ENCODE assay signal across 7 mouse cellular contexts in genomic region chr9:122294242-122294881, GRCm38 (mm10). TPM values are rescaled to one million over a fixed set of nuclear protein-coding genes. Genes with fewer than 3 reads are reported as not detected.
DNase-seq lines count a peak whose midpoint lies in the region; ATAC-seq and TF ChIP-seq lines count a peak whose summit lies in the region.

Gene Ano10 (minus strand): TSS chr9:122294423.

- peak within 1 kb of the TSS; percentile 86 for H3K4me3 ChIP-seq in embryonic facial prominence, embryonic 10.5 days
- peak within 1 kb of the TSS; percentile 89 for H3K4me3 ChIP-seq in intestine, postnatal 0 days (ENCODE audit: low read depth, low read length)
- H3K4me3 ChIP-seq in midbrain, embryonic 12.5 days = peak within 1 kb of the TSS; percentile 79
- H3K4me3 ChIP-seq in small intestine, adult 2 months (ENCODE audit: low read depth, low read length) = peak within 1 kb of the TSS; percentile 90

- no peaks in the 10 kb centered on the region for H3K36me3 ChIP-seq in embryonic facial prominence, embryonic 10.5 days (replicated peaks)
- H3K36me3 ChIP-seq in intestine, postnatal 0 days (ENCODE audit: control insufficient read depth, insufficient read depth) = no peaks in the 10 kb centered on the region; the same call in 1 of the 2 replicates
- no peaks in the 10 kb centered on the region for H3K36me3 ChIP-seq in midbrain, embryonic 12.5 days
- H3K36me3 ChIP-seq in small intestine, adult 2 months (ENCODE audit: control insufficient read depth, insufficient read depth, low read length) = no peaks in the 10 kb centered on the region

- intact Hi-C loops in left cerebral cortex, postnatal 4 days (cut with DNase I) = no loop called here

- no peaks in the 10 kb centered on the region for H3K9me3 ChIP-seq in embryonic facial prominence, embryonic 10.5 days
- H3K9me3 ChIP-seq in intestine, postnatal 0 days (ENCODE audit: control insufficient read depth) = no peaks in the 10 kb centered on the region
- no peaks in the 10 kb centered on the region for H3K9me3 ChIP-seq in midbrain, embryonic 12.5 days

- peak; percentile 80 for TF ChIP-seq POLR2A in small intestine, adult 2 months (IDR thresholded peaks at IDR 0.05; ENCODE audit: low read depth, low read length)

- peak within 1 kb of the TSS; percentile 90 for H3K27ac ChIP-seq in embryonic facial prominence, embryonic 10.5 days (replicated peaks)
- peak within 1 kb of the TSS; percentile 82 for H3K27ac ChIP-seq in intestine, postnatal 0 days (ENCODE audit: low read depth, low read length)
- peak within 1 kb of the TSS; percentile 81 for H3K27ac ChIP-seq in midbrain, embryonic 12.5 days (replicated peaks)
- peak within 1 kb of the TSS; percentile 44 for H3K27ac ChIP-seq in small intestine, adult 2 months (ENCODE audit: insufficient read depth, low read depth, low read length)

- no peaks in the 10 kb centered on the region for H3K27me3 ChIP-seq in embryonic facial prominence, embryonic 10.5 days (replicated peaks; ENCODE audit: low read depth, poor library complexity, severe bottlenecking)
- no peaks in the 10 kb centered on the region for H3K27me3 ChIP-seq in intestine, postnatal 0 days (replicated peaks; ENCODE audit: control insufficient read depth, insufficient read depth, low read length)
- no peaks in the 10 kb centered on the region for H3K27me3 ChIP-seq in midbrain, embryonic 12.5 days
- H3K27me3 ChIP-seq in small intestine, adult 2 months (ENCODE audit: control insufficient read depth, insufficient read depth, low read length) = no peaks in the 10 kb centered on the region

- peak within 1 kb of the TSS; percentile 92 for H3K4me2 ChIP-seq in intestine, postnatal 0 days (replicated peaks; ENCODE audit: low read depth)
- peak within 1 kb of the TSS; percentile 66 for H3K4me2 ChIP-seq in midbrain, embryonic 12.5 days (replicated peaks)

- H3K9ac ChIP-seq in intestine, postnatal 0 days (ENCODE audit: low read depth, low read length) = peak within 1 kb of the TSS; percentile 90
- H3K9ac ChIP-seq in midbrain, embryonic 12.5 days (replicated peaks) = peak within 1 kb of the TSS; percentile 86

- peak; percentile 98 for DNase-seq in adrenal gland, postnatal 10 days
- DNase-seq in embryonic facial prominence, embryonic 10.5 days (ENCODE audit: low spot score) = peak; percentile 99
- no peak for DNase-seq in gonadal fat pad, adult 2 months (ENCODE audit: low read depth)
- peak; percentile 99 for DNase-seq in left cerebral cortex, postnatal 4 days

- TF ChIP-seq CTCF in intestine, postnatal 0 days (IDR thresholded peaks at IDR 0.05; ENCODE audit: low read depth) = peak; percentile 62
- 0 out of 2 replicates have a peak, but pooled peaks have one; percentile 2 for TF ChIP-seq CTCF in small intestine, adult 2 months (IDR thresholded peaks at IDR 0.05; ENCODE audit: extremely low read depth, insufficient read length, insufficient replicate concordance, low read depth, low read length)

- WGBS in embryonic facial prominence, embryonic 10.5 days = under 1% methylated on average over 51 of the region's 51 CpGs
- WGBS in intestine, postnatal 0 days = 1% methylated on average over 50 of the region's 51 CpGs
- WGBS in midbrain, embryonic 12.5 days = under 1% methylated on average over 49 of the region's 51 CpGs
- under 1% methylated on average over 51 of the region's 51 CpGs for WGBS in small intestine, adult 2 months

- peak; percentile 96 for ATAC-seq in intestine, postnatal 0 days
- peak; percentile 97 for ATAC-seq in midbrain, embryonic 12.5 days (ENCODE audit: low FRiP score, low read depth)

- peaks cover 12% of the 10 kb centered on the region for H3K4me1 ChIP-seq in embryonic facial prominence, embryonic 10.5 days
- peaks cover 7% of the 10 kb centered on the region for H3K4me1 ChIP-seq in intestine, postnatal 0 days (replicated peaks; ENCODE audit: control insufficient read depth, insufficient read depth, low read length)
- peaks cover 11% of the 10 kb centered on the region for H3K4me1 ChIP-seq in midbrain, embryonic 12.5 days
- H3K4me1 ChIP-seq in small intestine, adult 2 months (ENCODE audit: control insufficient read depth, insufficient read depth, insufficient read length, low read length) = no peaks in the 10 kb centered on the region; the same call in 1 of the 2 replicates

RNA-seq across cellular contexts. Expression of gene Ano10, which starts in this region (rescaled TPM):
- total RNA-seq in adrenal gland, postnatal 10 days (2021) = 10 to 100 TPM; 50.7 to 58.8 TPM
- polyA plus RNA-seq in embryonic facial prominence, embryonic 10.5 days (2016; fragmentation: Nextera tagmentation; extraction: Ambion mirVana) = 26.3 and 27.9 TPM in 2 replicates
- 99.7 and 127 TPM in 2 replicates for polyA plus RNA-seq in gonadal fat pad, adult 2 months (2012; rRNA removed)
- 47.7 and 51.9 TPM in 2 replicates for polyA plus RNA-seq in intestine, postnatal 0 days (2015; fragmentation: Nextera tagmentation; extraction: Ambion mirVana)
- 10 to 100 TPM; 33.3 to 37.4 TPM for total RNA-seq in left cerebral cortex, postnatal 4 days (2021)
- 42.4 and 44.7 TPM in 2 replicates for polyA plus RNA-seq in midbrain, embryonic 12.5 days (2016; fragmentation: Nextera tagmentation; extraction: Ambion mirVana)
- polyA plus RNA-seq in small intestine, adult 2 months (2012; rRNA removed) = 24.8 and 80.3 TPM in 2 replicates
